Mouse (Mus musculus) CD4-positive, CD25-positive, alpha-beta regulatory T cell, adult 2 months (primary cell): ENCODE measurements around the gene Cep290.
"Not testable (repeated sequence)": the region's sequence is repeated elsewhere in the genome, so short reads cannot be mapped to it uniquely, and the experiment has no call there.

Source experiments
- DNase-seq: peaks from one replicate; pipeline ENCODE4 v3.0.0-alpha.2; 2012; ENCODE audit warnings: low read depth, low spot score

The Cep290 gene

GRCm38 (mm10) chr10:100487097-100487978, at the start of gene Cep290, which contains the start of gene Tmtc3:
TSS of gene Cep290 (plus strand) at chr10:100487558.
TSS of gene Tmtc3 (minus strand) at chr10:100487350.
- DNase-seq: peak; percentile 54

DNA sequence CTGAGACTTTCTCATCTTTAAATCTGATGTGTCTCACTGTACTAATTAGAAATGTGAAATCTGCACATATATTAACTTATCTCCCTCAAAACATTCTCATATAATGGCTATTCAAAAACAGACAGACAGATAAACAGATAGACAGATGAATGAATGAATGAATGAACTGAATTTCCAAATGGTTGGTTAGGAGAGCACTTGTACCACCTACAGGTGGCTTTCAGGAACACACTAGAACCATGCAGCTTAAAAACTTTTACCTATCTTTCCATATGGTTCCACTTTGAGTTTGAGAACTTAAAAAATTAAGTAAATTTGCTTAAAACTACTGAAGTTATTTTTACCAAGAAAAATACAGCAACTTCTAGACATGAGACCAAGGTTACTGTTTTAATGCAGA, 38.0 kb upstream of the Cep290 start:
- no peak for DNase-seq

DNA sequence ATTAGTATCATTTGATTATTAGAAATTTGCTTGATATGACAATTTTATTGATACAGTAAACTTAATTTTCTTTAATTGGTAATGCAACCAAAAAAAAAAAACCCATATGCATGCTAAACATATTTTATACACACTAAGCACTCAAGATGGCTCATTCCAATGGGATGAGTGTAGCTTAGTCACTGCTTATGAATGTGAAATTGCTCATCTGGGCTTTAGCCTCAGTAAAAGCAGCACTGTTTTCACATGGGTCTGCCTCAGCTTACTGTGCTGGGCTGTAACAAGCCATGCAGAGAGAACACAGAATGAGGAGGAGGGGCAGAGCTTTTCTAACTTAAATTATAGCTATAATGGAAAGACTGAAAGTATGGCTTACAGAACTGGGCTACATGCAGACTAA, 26.8 kb upstream of the Cep290 start:
- DNase-seq: no peak

GRCm38 (mm10) chr10:100475040-100475439, 12.3 kb upstream of the Cep290 start:
- peak; percentile 19 for DNase-seq

- no peak for DNase-seq
Observed at GRCm38 (mm10) chr10:100479538-100479937, 7.8 kb upstream of the Cep290 start.

DNA sequence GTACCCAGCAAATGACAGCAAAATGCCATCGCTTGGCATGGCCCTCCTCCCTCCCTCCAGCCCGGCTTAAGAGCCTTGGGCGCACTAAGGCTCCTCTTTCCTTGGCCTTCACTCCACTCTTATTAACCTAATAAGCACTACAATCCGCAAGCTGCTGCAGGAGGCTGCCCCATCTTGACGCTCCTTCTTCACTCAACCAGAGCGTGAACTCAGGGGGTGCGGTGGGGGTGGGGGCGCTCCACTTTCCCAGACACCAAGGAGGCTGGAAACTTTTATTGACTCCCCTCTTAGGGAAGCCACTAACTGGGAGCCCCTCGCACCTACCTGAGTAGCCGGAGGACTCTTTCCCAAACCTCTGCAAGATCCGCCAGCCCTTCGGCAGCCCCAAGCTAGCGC, 659 bp upstream of the Cep290 start:
- peak; percentile 28 for DNase-seq

DNA sequence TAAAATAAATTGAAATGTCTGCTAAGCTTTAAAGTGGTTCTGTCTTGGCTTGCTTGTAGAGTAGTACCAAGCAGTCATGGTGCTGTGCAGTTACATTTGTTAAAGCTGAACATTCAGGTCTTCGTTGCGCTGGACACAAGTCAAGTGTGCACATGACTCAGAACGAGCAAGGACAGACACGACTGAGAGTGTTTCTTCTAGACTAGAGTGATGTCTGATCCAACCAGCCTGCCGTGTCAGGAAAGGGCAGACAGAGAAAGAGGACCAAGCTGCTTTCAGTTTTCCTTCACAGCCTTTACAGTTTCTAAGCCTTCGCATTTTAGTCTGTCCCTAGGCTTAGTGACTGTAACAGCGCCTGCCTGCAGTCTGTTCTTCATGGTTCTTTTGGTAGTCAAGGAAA, 4.6 kb downstream of the Cep290 start:
- no peak for DNase-seq

DNA sequence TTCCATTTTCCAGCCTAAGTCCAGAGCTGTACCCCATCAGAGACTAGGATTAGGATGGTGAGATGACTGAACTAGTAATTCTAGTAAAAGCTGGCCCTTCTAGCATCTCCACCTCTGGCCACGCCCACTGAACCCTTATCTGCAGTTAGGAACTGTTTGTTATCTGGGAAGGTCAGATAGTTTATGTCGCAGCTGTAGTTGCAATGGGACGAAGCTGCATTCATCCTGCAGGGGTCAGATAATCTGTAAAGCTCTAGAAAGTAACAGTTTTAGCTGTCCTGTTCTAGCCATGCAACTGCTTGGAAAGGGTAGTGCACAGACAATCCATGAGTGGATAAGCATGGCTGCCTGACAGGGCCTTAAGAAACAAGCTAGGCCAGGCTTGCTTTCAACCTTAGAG, 11.0 kb downstream of the Cep290 start:
- no peak for DNase-seq

- no peak for DNase-seq
Observed at GRCm38 (mm10) chr10:100508170-100508569, 20.8 kb downstream of the Cep290 start.

DNA sequence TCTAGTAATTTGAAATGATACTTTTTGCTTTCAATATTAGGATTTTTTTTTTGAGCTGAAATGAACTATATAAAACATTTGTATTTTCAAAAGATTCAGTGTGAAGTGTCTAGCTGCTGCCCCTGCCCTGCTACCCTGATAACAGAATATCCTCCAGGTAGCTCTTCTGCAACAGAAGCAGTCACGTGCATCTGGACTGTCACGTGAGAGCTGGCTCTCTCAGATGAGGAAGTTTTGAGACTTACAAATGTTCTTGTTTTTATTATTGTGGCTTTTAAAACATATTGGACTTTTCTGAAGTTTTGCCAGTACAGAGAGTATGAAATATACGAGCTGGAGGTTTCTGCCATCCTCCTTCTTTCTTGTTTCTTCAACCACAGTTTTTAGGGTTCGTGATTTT, 34.3 kb downstream of the Cep290 start:
- no peak for DNase-seq

DNA sequence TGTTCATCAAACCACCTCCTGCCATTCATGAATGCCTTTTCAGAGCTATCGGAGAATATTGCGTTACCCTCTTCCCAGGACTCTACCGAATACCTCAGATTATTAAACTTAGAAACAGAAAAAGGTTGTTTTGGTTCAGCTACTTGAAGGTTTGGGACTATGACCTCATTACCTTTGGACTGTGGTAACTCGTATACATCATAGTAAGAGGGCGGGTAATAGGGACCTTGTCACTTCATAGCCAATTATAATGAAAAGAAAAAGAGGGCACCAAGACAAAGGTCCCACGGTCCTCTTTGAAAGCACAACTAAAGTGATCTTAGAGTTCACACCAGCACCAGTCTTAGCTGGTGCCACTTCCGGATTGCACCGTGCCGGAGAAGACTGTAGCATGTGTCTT, 35.0 kb downstream of the Cep290 start:
- DNase-seq: no peak

DNA sequence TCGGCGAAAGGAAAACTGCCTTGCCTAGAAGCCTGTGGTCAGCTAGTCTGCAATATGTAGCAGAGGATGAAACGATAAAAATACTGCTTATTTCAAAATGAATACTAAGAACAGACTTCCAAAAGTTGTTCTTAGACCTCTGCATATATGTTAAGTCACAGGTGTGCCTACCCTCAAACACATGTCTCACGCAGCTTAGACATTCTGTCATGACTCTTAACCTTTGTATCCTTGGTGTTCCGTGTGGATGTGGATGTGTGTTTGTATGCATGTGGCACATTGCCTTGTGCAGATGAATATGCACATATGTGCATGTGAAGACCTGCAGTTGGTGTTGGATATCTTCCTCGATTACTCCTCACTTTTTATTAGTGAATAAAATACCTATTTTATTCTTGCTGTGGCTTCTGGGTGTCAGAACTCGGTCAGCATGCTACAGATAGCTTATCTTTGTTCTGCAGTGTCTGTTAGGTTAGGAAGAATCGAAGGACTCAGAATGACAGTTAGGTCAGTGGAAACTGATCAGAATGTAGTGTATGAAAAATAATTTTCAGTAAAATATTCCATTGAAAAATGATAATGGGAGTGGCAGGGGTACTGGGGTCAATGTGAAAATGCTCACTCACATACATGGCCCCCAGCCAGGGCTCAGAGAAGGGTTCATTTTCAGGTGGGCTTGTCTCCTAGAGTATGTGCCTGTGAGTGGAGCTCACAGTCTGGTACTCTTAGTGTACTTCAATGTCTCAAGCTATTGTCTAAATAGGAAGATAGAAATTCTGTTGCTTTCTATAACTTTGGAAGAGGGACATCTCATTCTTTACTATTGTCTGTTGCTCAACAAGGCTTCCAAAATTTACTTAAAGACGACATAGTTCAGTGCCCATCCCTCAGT, 37.4 kb downstream of the Cep290 start:
- DNase-seq: no peak

- no peak for DNase-seq
Observed at GRCm38 (mm10) chr10:100556566-100557175, 69.3 kb downstream of the Cep290 start.

DNA sequence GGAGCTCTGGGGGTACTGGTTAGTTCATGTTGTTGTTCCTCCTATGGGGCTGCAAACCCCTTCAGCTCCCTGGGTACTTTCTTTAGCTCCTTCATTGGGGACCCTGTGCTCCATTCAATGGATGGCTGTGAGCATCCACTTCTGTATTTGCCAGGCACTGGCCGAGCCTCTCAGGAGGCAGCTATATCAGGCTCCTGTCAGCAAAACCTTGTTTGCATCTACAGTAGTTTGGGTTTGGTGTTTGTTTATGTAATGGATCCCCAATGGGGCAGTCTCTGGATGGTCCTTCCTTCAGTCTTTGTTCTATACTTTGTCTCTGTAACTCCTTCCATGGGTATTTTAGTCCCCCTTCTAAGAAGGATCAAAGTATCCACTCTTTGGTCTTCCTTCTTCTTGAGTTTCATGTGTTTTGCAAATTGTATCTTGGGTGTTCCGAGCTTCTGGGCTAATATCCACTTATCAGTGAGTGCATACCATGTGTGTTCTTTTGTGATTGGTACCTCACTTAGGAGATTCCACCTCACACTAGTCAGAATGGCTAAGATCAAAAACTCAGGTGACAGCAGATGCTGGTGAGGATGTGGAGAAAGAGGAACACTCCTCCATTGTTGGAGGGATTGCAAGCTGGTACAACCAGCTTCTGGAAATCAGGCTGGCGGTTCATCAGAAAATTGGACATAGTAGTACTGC, 73.0 kb downstream of the Cep290 start:
- DNase-seq: not testable (repeated sequence)

- no peak for DNase-seq
Observed at GRCm38 (mm10) chr10:100564112-100564511, 76.8 kb downstream of the Cep290 start.

GRCm38 (mm10) chr10:100571707-100572106, 84.3 kb downstream of the Cep290 start:
- DNase-seq: no peak

- no peak for DNase-seq
Observed at GRCm38 (mm10) chr10:100574505-100575149, 87.3 kb downstream of the Cep290 start.

DNA sequence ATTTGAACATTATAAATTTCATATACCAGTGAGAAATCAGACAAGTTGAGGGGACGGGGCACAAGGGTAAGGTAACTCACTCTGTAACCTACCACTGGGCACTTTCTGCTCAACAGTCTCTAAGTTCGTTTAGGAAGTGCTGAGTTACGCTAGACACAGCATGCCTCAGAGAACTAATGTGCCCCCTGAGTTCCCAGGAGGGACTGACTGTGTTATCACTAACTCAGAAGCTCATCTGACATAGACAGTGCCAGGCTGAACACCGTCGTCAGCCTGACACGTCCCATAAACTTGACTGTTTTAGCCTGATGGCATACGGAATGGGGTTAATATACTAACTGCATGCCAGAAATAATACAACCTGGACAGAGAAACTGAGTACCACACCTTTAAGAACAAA, 87.9 kb downstream of the Cep290 start:
- DNase-seq: no peak

- no peak for DNase-seq
Observed at GRCm38 (mm10) chr10:100584178-100584577, 96.8 kb downstream of the Cep290 start.

- no peak for DNase-seq
Observed at GRCm38 (mm10) chr10:100588524-100588923, 101.2 kb downstream of the Cep290 start.

GRCm38 (mm10) chr10:100588932-100589388, 101.6 kb downstream of the Cep290 start:
- DNase-seq: peak; percentile 93
